Mouse (Mus musculus) lung, postnatal 0 days (tissue): Measurements from ENCODE around the gene Lrrfip2. TPM values are rescaled to one million over a fixed set of nuclear protein-coding genes. Genes with fewer than 3 reads are reported as not detected.
A peak's percentile ranks its signal among the peaks of the same experiment; 100 is the strongest.

Experiments
- ATAC-seq: fragments of 200-750 bp; cut with Nextera tagmentation; 2 replicates; pipeline ENCODE4 v1.8.0; 2017; ENCODE audit warnings: moderate library complexity
- DNase-seq: peaks from one replicate; pipeline ENCODE4 v3.0.0-alpha.2; 2016; ENCODE audit warnings: low spot score
- H3K27ac ChIP-seq: fragments of 300-500 bp; sonication (generic); 2 replicates; pipeline ENCODE4 v1.5.1; 2014; ENCODE audit warnings: antibody characterized with exemption, mild to moderate bottlenecking, low read length, mixed read lengths
- H3K27me3 ChIP-seq: fragments of 300-500 bp; sonication (generic); replicated peaks from 2 replicates; pipeline ENCODE4 v1.6.1; 2014; ENCODE audit warnings: low read length, mixed read lengths; ENCODE audit not compliant: insufficient read depth
- H3K36me3 ChIP-seq: fragments of 300-500 bp; sonication (generic); 2 replicates; pipeline ENCODE4 v1.6.1; 2014; ENCODE audit warnings: low read length, mixed read lengths; ENCODE audit not compliant: insufficient read depth
- H3K4me1 ChIP-seq: fragments of 300-500 bp; sonication (generic); 2 replicates; pipeline ENCODE4 v1.6.1; 2014; ENCODE audit warnings: antibody characterized with exemption, low read depth, low read length, mixed read lengths; ENCODE audit not compliant: insufficient read depth
- H3K4me2 ChIP-seq: fragments of 300-500 bp; sonication (generic); replicated peaks from 2 replicates; pipeline ENCODE4 v1.6.1; 2014; ENCODE audit warnings: low read depth, mild to moderate bottlenecking, low read length, moderate library complexity, mixed read lengths
- H3K4me3 ChIP-seq: fragments of 300-500 bp; sonication (generic); 2 replicates; pipeline ENCODE4 v1.5.1; 2014; ENCODE audit warnings: low read depth, low read length
- H3K9ac ChIP-seq: fragments of 300-500 bp; sonication (generic); replicated peaks from 2 replicates; pipeline ENCODE4 v1.6.1; 2014; ENCODE audit warnings: low read depth, mild to moderate bottlenecking
- H3K9me3 ChIP-seq: fragments of 300-500 bp; sonication (generic); 2 replicates; pipeline ENCODE4 v1.6.1; 2016; ENCODE audit warnings: low read length, mixed read lengths
- CTCF ChIP-seq: IDR thresholded peaks from 2 replicates; pipeline ENCODE4 v1.5.1; 2016; ENCODE audit warnings: antibody characterized with exemption, mild to moderate bottlenecking
- EP300 ChIP-seq: IDR thresholded peaks from 2 replicates; pipeline ENCODE4 v1.6.1; 2016; ENCODE audit warnings: antibody characterized with exemption, mild to moderate bottlenecking, control low read depth
- WGBS: fragments of 180-500 bp; shearing (Covaris S2); extraction: QIAGEN DNeasy Blood & Tissue Kit; methylation state at CpG from one replicate; pipeline ENCODE4 v1.1.7; 2014; 5-methylcytosine and 5-hydroxymethylcytosine counted together
- polyA plus RNA-seq: library from polyadenylated mRNA; unstranded; fragments of >200 nt; fragmentation: Nextera tagmentation; extraction: Ambion mirVana; gene quantifications from 2 replicates; pipeline ENCODE4 v1.2.1, GENCODE M21; 2015

Gene Lrrfip2
- polyA plus RNA-seq, 1 experiment from 2014 or later, result 54.2 TPM

GRCm38 (mm10) chr9:111146216-111146798 lies 28.9 kb downstream of the Lrrfip2 start:
- H3K27ac ChIP-seq, result peak overlapping the region; percentile 72

GRCm38 (mm10) chr9:111148006-111148405 lies 30.6 kb downstream of the Lrrfip2 start:
- TF ChIP-seq CTCF (no peak), EP300 (peak; percentile 89)
- no peaks in the 10 kb centered on the region for H3K36me3 ChIP-seq
- H3K4me1 ChIP-seq, result peaks cover 30% of the 10 kb centered on the region
- 30% methylated on average over 2 of the region's 2 CpGs for WGBS
- peak overlapping the region; percentile 73; the same call in 1 of the 2 replicates for H3K27ac ChIP-seq
- ATAC-seq (peak; percentile 34), DNase-seq (peak; percentile 84)
- H3K9ac ChIP-seq, result no peak overlapping the region
- H3K4me2 ChIP-seq, result no peak overlapping the region
- no peak overlapping the region for H3K4me3 ChIP-seq
- no peaks in the 10 kb centered on the region for H3K27me3 ChIP-seq
- H3K9me3 ChIP-seq, result no peaks in the 10 kb centered on the region

More at GRCm38 (mm10) chr9:111146216-111146798, 28.9 kb downstream of the Lrrfip2 start:
- Histone ChIP-seq H3K4me2 (no peak overlapping the region), H3K4me1 (peaks cover 30% of the 10 kb centered on the region), H3K27me3 (no peaks in the 10 kb centered on the region), H3K36me3 (no peaks in the 10 kb centered on the region), H3K9ac (no peak overlapping the region), H3K9me3 (no peaks in the 10 kb centered on the region), H3K4me3 (no peak overlapping the region)
- WGBS, result 75% methylated on average over 7 of the region's 7 CpGs
- ATAC-seq (no peak), DNase-seq (peak; percentile 32)
- TF ChIP-seq EP300 (no peak), CTCF (no peak)

- H3K9me3 ChIP-seq, result no peaks in the 10 kb centered on the region
- WGBS, result 30% methylated on average over 2 of the region's 2 CpGs
- no peak overlapping the region for H3K4me2 ChIP-seq
These were observed 31.0 kb downstream of the Lrrfip2 start for GRCm38 (mm10) chr9:111148414-111148813.

GRCm38 (mm10) chr9:111149188-111149945 lies 32.0 kb downstream of the Lrrfip2 start:
- no peak overlapping the region for H3K9ac ChIP-seq
- H3K4me3 ChIP-seq, result no peak overlapping the region
- ATAC-seq (peak; percentile 86), DNase-seq (peak; percentile 94)
- 28% methylated on average over 5 of the region's 5 CpGs for WGBS
- no peak overlapping the region for H3K4me2 ChIP-seq
- no peaks in the 10 kb centered on the region for H3K9me3 ChIP-seq
- H3K27me3 ChIP-seq, result no peaks in the 10 kb centered on the region
- peaks cover 30% of the 10 kb centered on the region for H3K4me1 ChIP-seq
- TF ChIP-seq CTCF (peak; percentile 44; the same call in 1 of the 2 replicates), EP300 (peak; percentile 40)
- H3K27ac ChIP-seq, result peak overlapping the region; percentile 73
- no peaks in the 10 kb centered on the region for H3K36me3 ChIP-seq

More at GRCm38 (mm10) chr9:111148414-111148813, 31.0 kb downstream of the Lrrfip2 start:
- Histone ChIP-seq H3K9ac (no peak overlapping the region), H3K36me3 (no peaks in the 10 kb centered on the region), H3K27me3 (no peaks in the 10 kb centered on the region), H3K27ac (peak overlapping the region; percentile 73), H3K4me1 (peaks cover 30% of the 10 kb centered on the region), H3K4me3 (no peak overlapping the region)
- ATAC-seq (no peak), DNase-seq (no peak)
- TF ChIP-seq CTCF (no peak), EP300 (no peak)

GRCm38 (mm10) chr9:111152314-111152897 lies 35.0 kb downstream of the Lrrfip2 start:
- peaks cover 17% of the 10 kb centered on the region; the same call in 1 of the 2 replicates for H3K4me1 ChIP-seq
- no peak overlapping the region for H3K4me2 ChIP-seq
- WGBS, result 62% methylated on average over 2 of the region's 2 CpGs
- H3K9ac ChIP-seq, result no peak overlapping the region
- ATAC-seq (no peak), DNase-seq (no peak)
- no peaks in the 10 kb centered on the region for H3K27me3 ChIP-seq
- no peak for TF ChIP-seq CTCF
- no peak for TF ChIP-seq EP300
- H3K4me3 ChIP-seq, result no peak overlapping the region
- H3K36me3 ChIP-seq, result no peaks in the 10 kb centered on the region
- no peaks in the 10 kb centered on the region for H3K9me3 ChIP-seq
- no peak overlapping the region for H3K27ac ChIP-seq

- Histone ChIP-seq H3K4me2 (no peak overlapping the region), H3K27me3 (no peaks in the 10 kb centered on the region), H3K4me3 (no peak overlapping the region), H3K27ac (no peak overlapping the region), H3K4me1 (peaks cover 15% of the 10 kb centered on the region; the same call in 1 of the 2 replicates), H3K36me3 (no peaks in the 10 kb centered on the region), H3K9ac (no peak overlapping the region), H3K9me3 (no peaks in the 10 kb centered on the region)
- no peak for TF ChIP-seq CTCF
- TF ChIP-seq EP300, result no peak
- ATAC-seq, result no peak
- WGBS, result 93% methylated on average over 3 of the region's 3 CpGs
- no peak for DNase-seq
These were observed 35.6 kb downstream of the Lrrfip2 start for GRCm38 (mm10) chr9:111153026-111153425.
